Mouse (Mus musculus) urinary bladder, postnatal 36 days (tissue): ENCODE measurements around the gene Nos3.

Experiments
- DNase-seq, 2 experiments: peaks; one replicate each; pipeline ENCODE4 v3.0.0; 2022; ENCODE audit warnings: low spot score in 2 of 2, mixed read lengths in 1 of 2

The Nos3 gene

DNA sequence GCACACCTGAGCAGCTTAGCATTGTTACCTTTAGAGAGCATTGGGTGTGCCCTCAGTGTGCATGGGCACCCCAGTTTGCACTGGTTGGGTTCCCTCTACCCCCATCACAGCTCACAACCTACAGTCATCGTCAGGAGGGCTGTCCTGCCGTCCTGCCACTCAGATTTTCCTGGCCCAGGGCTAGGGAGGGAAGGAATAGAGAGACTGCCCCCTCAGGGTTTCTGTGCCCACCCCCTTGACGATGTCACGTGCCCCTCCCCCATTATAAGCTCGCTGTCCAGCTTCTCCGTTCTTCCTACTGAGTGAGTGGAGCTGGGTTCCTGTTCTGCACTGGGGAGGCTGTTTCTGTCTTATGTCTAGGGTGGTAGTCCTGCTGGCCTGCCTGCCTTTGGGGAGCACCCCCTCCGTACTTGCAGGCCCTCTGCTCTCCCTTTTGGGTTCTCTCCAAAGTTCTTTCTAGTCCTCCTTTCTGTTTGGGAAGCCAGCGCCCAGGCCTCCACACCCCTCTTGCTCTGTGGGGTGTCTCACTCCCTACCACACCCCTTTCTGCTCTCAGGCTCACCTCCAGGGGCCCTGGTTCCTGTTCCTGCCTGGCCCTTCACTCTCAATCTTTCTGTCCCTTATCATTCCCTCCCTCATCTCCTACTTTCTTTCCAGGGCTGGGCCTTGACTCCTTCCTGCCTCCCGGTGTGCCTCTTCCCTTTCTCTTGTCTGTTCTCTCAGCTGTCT lies 62.1 kb downstream of the Nos3 start:
- DNase-seq: no peak

DNA sequence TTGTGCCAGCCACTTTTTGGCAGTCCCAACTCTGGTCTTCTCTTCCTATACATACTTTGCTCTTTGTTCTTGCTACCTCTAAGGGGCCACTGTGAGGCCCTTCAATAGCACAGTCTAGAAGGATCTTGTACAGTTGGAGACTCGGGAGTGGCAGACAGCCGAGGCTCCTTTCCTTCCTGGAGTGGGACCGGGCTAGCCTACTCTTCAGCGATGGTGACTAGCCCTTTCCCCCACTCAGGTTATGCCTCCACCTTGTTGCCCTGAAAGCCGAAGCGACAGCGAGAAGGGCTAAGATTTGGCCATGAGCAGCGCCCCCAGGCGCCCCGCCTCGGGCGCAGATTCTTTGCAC lies 62.6 kb downstream of the Nos3 start:
- no peak for DNase-seq

DNA sequence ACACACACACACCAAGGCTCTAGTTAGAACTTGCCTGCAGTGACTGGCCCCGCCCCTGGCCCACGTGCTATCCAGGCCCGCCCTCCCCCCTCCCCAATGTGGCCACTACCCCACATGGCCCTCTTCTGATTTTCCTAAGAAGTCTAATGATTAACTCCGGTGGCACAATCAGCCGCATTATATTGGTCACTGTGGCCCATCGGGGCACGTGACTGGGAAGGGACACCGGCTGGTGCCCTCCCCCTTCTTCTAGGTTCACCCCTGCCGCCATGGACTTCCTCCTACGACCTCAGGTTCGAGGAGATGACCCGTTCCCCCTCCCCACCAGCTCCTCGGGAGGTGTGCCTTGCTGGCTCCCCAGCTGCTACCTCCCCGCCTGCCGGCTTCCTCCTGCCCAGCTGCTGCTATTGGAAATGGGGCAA lies 63.4 kb downstream of the Nos3 start:
- no peak for DNase-seq

- DNase-seq: no peak
These were observed 64.0 kb downstream of the Nos3 start for GRCm38 (mm10) chr5:24428596-24428995.

DNA sequence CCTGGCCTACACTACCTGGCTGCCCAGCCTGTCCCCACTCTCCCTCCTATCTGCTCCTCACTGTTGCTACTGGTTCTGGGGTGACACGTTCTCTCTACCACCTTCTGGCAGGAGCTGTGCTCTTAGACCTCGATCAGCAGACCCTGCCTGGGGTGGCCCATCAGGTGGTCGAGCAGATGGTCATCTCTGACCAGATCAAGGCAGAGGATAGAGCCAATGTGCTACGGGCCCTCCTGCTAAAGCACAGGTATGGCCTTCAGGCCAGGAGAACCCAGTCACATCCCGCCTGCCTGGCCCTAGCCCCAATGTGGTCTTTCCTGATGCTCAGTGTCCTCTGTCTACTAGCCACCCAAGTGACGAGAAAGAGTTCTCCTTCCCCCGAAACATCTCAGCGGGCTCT lies 69.4 kb downstream of the Nos3 start:
- no peak for DNase-seq
